Mouse (Mus musculus) embryonic facial prominence, embryonic 15.5 days (tissue): Measurements from ENCODE around the gene Adm2. TPM values are rescaled to one million over a fixed set of nuclear protein-coding genes. Genes with fewer than 3 reads are reported as not detected.

ENCODE experiments used
- ATAC-seq: fragments of 200-750 bp; cut with Nextera tagmentation; 2 replicates; pipeline ENCODE4 v1.8.0; 2017; ENCODE audit warnings: low read depth, moderate TSS enrichment; ENCODE audit not compliant: insufficient number of reproducible peaks, low FRiP score, low TSS enrichment
- H3K27ac ChIP-seq: fragments of 300-500 bp; sonication (generic); replicated peaks from 2 replicates; pipeline ENCODE4 v1.5.1; 2015; ENCODE audit warnings: mild to moderate bottlenecking, inconsistent platforms
- H3K27me3 ChIP-seq: fragments of 300-500 bp; sonication (generic); 2 replicates; pipeline ENCODE4 v1.6.1; 2015; ENCODE audit warnings: inconsistent platforms
- H3K36me3 ChIP-seq: fragments of 300-500 bp; sonication (generic); 2 replicates; pipeline ENCODE4 v1.6.1; 2015; ENCODE audit warnings: mild to moderate bottlenecking, inconsistent platforms
- H3K4me1 ChIP-seq: fragments of 300-500 bp; sonication (generic); 2 replicates; pipeline ENCODE4 v1.6.1; 2015; ENCODE audit warnings: inconsistent platforms
- H3K4me2 ChIP-seq: fragments of 300-500 bp; sonication (generic); replicated peaks from 2 replicates; pipeline ENCODE4 v1.6.1; 2015; ENCODE audit warnings: mild to moderate bottlenecking, inconsistent platforms
- H3K4me3 ChIP-seq: fragments of 300-500 bp; sonication (generic); replicated peaks from 2 replicates; pipeline ENCODE4 v1.5.1; 2015; ENCODE audit warnings: mild to moderate bottlenecking, inconsistent platforms
- H3K9ac ChIP-seq: fragments of 300-500 bp; sonication (generic); 2 replicates; pipeline ENCODE4 v1.6.1; 2015; ENCODE audit warnings: inconsistent platforms
- H3K9me3 ChIP-seq: fragments of 300-500 bp; sonication (generic); replicated peaks from 2 replicates; pipeline ENCODE4 v1.6.1; 2016; ENCODE audit warnings: inconsistent platforms
- WGBS: fragments of 180-500 bp; shearing (Covaris S2); methylation state at CpG from one replicate; pipeline ENCODE4 v1.1.7; 2015; 5-methylcytosine and 5-hydroxymethylcytosine counted together
- polyA plus RNA-seq: library from polyadenylated mRNA; unstranded; fragments of >200 nt; fragmentation: Nextera tagmentation; extraction: Ambion mirVana; gene quantifications from 2 replicates; pipeline ENCODE4 v1.2.1, GENCODE M21; 2015

Gene Adm2
- 0.55 and 0.91 TPM in 2 replicates for polyA plus RNA-seq

- H3K36me3 ChIP-seq: no peaks in the 10 kb centered on the region
- H3K4me3 ChIP-seq: peak within 1 kb of the TSS; percentile 17
- no peak within 1 kb of the TSS for H3K9ac ChIP-seq
- H3K9me3 ChIP-seq: no peaks in the 10 kb centered on the region
- H3K4me2 ChIP-seq: peak within 1 kb of the TSS; percentile 45
- H3K27ac ChIP-seq: no peak within 1 kb of the TSS
- H3K27me3 ChIP-seq: peaks cover 9% of the 10 kb centered on the region; the same call in 1 of the 2 replicates
- peaks cover 7% of the 10 kb centered on the region for H3K4me1 ChIP-seq
- ATAC-seq: no peak
- WGBS: 5% methylated on average over 26 of the region's 26 CpGs
These were observed at the start of gene Adm2 for GRCm38 (mm10) chr15:89322670-89323522. Adm2 (plus strand) TSS chr15:89322720.

- no peak overlapping the region for H3K4me3 ChIP-seq
- WGBS: 88% methylated on average over 3 of the region's 3 CpGs
- H3K4me2 ChIP-seq: no peak overlapping the region
- no peaks in the 10 kb centered on the region for H3K4me1 ChIP-seq
- no peak overlapping the region for H3K27ac ChIP-seq
- H3K27me3 ChIP-seq: no peaks in the 10 kb centered on the region
- ATAC-seq: no peak
- H3K9me3 ChIP-seq: no peaks in the 10 kb centered on the region
- H3K9ac ChIP-seq: no peak overlapping the region
- peaks cover 75% of the 10 kb centered on the region for H3K36me3 ChIP-seq
These were observed 47.0 kb upstream of the Adm2 start for GRCm38 (mm10) chr15:89275497-89275896.

GRCm38 (mm10) chr15:89277366-89277765 lies 45.2 kb upstream of the Adm2 start:
- Histone ChIP-seq H3K4me1 (no peaks in the 10 kb centered on the region), H3K4me3 (no peak overlapping the region), H3K27ac (no peak overlapping the region), H3K27me3 (no peaks in the 10 kb centered on the region), H3K4me2 (no peak overlapping the region), H3K9me3 (no peaks in the 10 kb centered on the region), H3K9ac (no peak overlapping the region), H3K36me3 (peaks cover 82% of the 10 kb centered on the region)
- no peak for ATAC-seq
- 93% methylated on average over 4 of the region's 4 CpGs for WGBS

- Histone ChIP-seq H3K4me1 (no peaks in the 10 kb centered on the region), H3K9me3 (no peaks in the 10 kb centered on the region), H3K27ac (no peak overlapping the region), H3K4me3 (no peak overlapping the region), H3K9ac (no peak overlapping the region), H3K36me3 (peaks cover 91% of the 10 kb centered on the region), H3K27me3 (no peaks in the 10 kb centered on the region), H3K4me2 (no peak overlapping the region)
- no peak for ATAC-seq
- WGBS: 66% methylated on average over 6 of the region's 6 CpGs
These were observed 40.0 kb upstream of the Adm2 start for GRCm38 (mm10) chr15:89282546-89282945.

GRCm38 (mm10) chr15:89284094-89284493 lies 38.4 kb upstream of the Adm2 start:
- H3K9ac ChIP-seq: no peak overlapping the region
- no peaks in the 10 kb centered on the region for H3K9me3 ChIP-seq
- no peak for ATAC-seq
- no peaks in the 10 kb centered on the region for H3K4me1 ChIP-seq
- peaks cover 91% of the 10 kb centered on the region for H3K36me3 ChIP-seq
- no peak overlapping the region for H3K27ac ChIP-seq
- no peak overlapping the region for H3K4me2 ChIP-seq
- WGBS: 82% methylated on average over 2 of the region's 2 CpGs
- H3K4me3 ChIP-seq: no peak overlapping the region
- H3K27me3 ChIP-seq: no peaks in the 10 kb centered on the region

GRCm38 (mm10) chr15:89285004-89285403 lies 37.5 kb upstream of the Adm2 start:
- no peak for ATAC-seq

GRCm38 (mm10) chr15:89285478-89285877 lies 37.0 kb upstream of the Adm2 start:
- H3K27me3 ChIP-seq: no peaks in the 10 kb centered on the region
- H3K27ac ChIP-seq: no peak overlapping the region
- WGBS: 93% methylated on average over 5 of the region's 5 CpGs
- H3K4me1 ChIP-seq: no peaks in the 10 kb centered on the region
- peaks cover 91% of the 10 kb centered on the region for H3K36me3 ChIP-seq
- no peak overlapping the region for H3K4me3 ChIP-seq
- H3K4me2 ChIP-seq: no peak overlapping the region
- no peaks in the 10 kb centered on the region for H3K9me3 ChIP-seq
- H3K9ac ChIP-seq: no peak overlapping the region
- ATAC-seq: no peak

More at GRCm38 (mm10) chr15:89285004-89285403, 37.5 kb upstream of the Adm2 start:
- no peak overlapping the region for H3K9ac ChIP-seq
- no peaks in the 10 kb centered on the region for H3K27me3 ChIP-seq
- H3K36me3 ChIP-seq: peaks cover 91% of the 10 kb centered on the region
- H3K4me3 ChIP-seq: no peak overlapping the region
- H3K9me3 ChIP-seq: no peaks in the 10 kb centered on the region
- H3K27ac ChIP-seq: no peak overlapping the region
- no peaks in the 10 kb centered on the region for H3K4me1 ChIP-seq
- H3K4me2 ChIP-seq: no peak overlapping the region

- Histone ChIP-seq H3K4me3 (no peak overlapping the region), H3K9me3 (no peaks in the 10 kb centered on the region), H3K27ac (no peak overlapping the region), H3K4me1 (no peaks in the 10 kb centered on the region), H3K4me2 (no peak overlapping the region), H3K36me3 (peaks cover 91% of the 10 kb centered on the region), H3K27me3 (no peaks in the 10 kb centered on the region), H3K9ac (no peak overlapping the region)
- ATAC-seq: no peak
- 72% methylated on average over 7 of the region's 7 CpGs for WGBS
These were observed 36.4 kb upstream of the Adm2 start for GRCm38 (mm10) chr15:89286114-89286513.

GRCm38 (mm10) chr15:89286582-89286981 lies 35.9 kb upstream of the Adm2 start:
- Histone ChIP-seq H3K27ac (no peak overlapping the region), H3K27me3 (no peaks in the 10 kb centered on the region), H3K4me1 (no peaks in the 10 kb centered on the region), H3K9me3 (no peaks in the 10 kb centered on the region), H3K4me3 (no peak overlapping the region), H3K36me3 (peaks cover 88% of the 10 kb centered on the region), H3K4me2 (no peak overlapping the region), H3K9ac (no peak overlapping the region)
- 82% methylated on average over 5 of the region's 5 CpGs for WGBS
- no peak for ATAC-seq

- Histone ChIP-seq H3K4me3 (no peak overlapping the region), H3K4me1 (no peaks in the 10 kb centered on the region), H3K9ac (no peak overlapping the region), H3K4me2 (no peak overlapping the region), H3K27ac (no peak overlapping the region), H3K9me3 (no peaks in the 10 kb centered on the region), H3K36me3 (peaks cover 88% of the 10 kb centered on the region), H3K27me3 (no peaks in the 10 kb centered on the region)
- WGBS: 86% methylated on average over 23 of the region's 23 CpGs
- no peak for ATAC-seq
These were observed 34.2 kb upstream of the Adm2 start for GRCm38 (mm10) chr15:89288227-89288767.

GRCm38 (mm10) chr15:89289455-89289854 lies 33.1 kb upstream of the Adm2 start:
- Histone ChIP-seq H3K4me2 (no peak overlapping the region), H3K36me3 (peaks cover 89% of the 10 kb centered on the region), H3K4me3 (no peak overlapping the region), H3K27me3 (no peaks in the 10 kb centered on the region), H3K9me3 (no peaks in the 10 kb centered on the region), H3K27ac (no peak overlapping the region), H3K9ac (no peak overlapping the region), H3K4me1 (no peaks in the 10 kb centered on the region)
- ATAC-seq: no peak
- 92% methylated on average over 11 of the region's 11 CpGs for WGBS
